Mouse (Mus musculus) megakaryocyte-erythroid progenitor cell, adult 5-6 weeks (primary cell): ENCODE data around the gene Atp6v0e. TPM values are rescaled to one million over a fixed set of nuclear protein-coding genes. Genes with fewer than 3 reads are reported as not detected.

Source experiments
- ATAC-seq: replicated peaks from 2 replicates; pipeline ENCODE4 v1.8.0; 2016; ENCODE audit warnings: mild to moderate bottlenecking, inconsistent platforms; ENCODE audit not compliant: severe bottlenecking, poor library complexity, low FRiP score, low TSS enrichment
- total RNA-seq, 2 experiments: library from RNA; stranded (forward) in 1 of 2; stranded (reverse) in 1 of 2; fragments of 200-1000, 215-1000 nt in 1 of 2; fragments of >200 nt in 1 of 2; fragmentation: Nextera tagmentation in 1 of 2; gene quantifications; 2 replicates each; pipeline ENCODE4 v1.2.3; 2014 to 2017

Gene Atp6v0e
- total RNA-seq (2014; fragmentation: Nextera tagmentation) (212 and 213 TPM in 2 replicates), total RNA-seq (2017) (270 and 362 TPM in 2 replicates)

DNA sequence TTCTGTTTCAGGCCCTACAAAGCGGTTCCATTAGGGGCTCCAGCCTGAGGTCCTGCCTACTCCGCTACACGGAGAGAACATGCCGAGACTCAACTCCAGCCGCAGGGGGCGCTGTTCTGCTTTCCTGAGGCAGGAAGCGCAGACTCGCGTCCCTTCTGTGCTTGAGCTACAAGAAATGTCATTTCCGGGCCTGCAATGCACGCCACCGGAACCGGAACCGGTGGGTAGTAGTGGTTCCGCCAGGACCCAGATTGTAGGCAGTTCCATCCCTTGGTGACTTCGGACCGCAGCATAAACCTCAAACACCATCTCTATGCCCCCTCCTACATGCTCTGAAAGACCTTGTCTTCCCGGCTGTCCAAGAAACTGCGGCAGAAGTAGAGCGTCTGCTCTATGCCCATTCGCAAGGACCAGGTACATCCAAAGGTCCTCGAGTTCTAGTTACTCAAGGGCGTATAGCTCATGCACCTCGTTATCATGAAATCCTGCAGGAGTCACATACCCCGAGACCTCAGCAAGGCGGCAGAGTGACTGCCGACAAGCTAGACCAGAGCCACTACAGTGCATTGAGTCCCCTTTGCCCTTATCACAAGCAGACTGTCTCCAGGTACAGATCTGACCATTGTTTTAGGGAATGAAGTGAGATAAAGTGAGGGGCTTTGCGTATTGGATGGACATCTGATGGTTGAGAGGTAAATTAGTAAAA lies at the start of gene Atp6v0e:
Atp6v0e (plus strand) TSS at position 254 of the 706 bp plus-strand sequence.
- ATAC-seq: peak; percentile 89

DNA sequence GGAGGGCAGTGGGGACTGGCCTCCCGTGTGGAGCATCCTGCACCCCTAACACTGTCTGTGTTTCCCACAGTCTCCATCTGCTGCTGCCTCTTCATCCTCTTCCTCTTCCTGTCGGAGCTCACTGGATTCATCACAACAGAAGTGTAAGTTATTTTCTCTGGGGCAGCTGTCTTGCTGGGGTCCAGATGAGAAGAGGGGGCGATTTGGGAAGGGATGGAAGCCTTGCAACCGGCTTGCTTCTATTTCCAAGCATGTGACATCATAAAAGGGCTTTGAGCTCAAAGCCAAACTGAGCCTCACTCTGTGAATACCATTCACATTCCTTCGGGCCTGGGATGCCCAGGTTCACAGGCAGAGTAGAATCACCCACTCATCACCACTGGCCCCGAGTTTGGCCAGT lies 48.7 kb upstream of the Atp6v0e start:
- no peak for ATAC-seq

DNA sequence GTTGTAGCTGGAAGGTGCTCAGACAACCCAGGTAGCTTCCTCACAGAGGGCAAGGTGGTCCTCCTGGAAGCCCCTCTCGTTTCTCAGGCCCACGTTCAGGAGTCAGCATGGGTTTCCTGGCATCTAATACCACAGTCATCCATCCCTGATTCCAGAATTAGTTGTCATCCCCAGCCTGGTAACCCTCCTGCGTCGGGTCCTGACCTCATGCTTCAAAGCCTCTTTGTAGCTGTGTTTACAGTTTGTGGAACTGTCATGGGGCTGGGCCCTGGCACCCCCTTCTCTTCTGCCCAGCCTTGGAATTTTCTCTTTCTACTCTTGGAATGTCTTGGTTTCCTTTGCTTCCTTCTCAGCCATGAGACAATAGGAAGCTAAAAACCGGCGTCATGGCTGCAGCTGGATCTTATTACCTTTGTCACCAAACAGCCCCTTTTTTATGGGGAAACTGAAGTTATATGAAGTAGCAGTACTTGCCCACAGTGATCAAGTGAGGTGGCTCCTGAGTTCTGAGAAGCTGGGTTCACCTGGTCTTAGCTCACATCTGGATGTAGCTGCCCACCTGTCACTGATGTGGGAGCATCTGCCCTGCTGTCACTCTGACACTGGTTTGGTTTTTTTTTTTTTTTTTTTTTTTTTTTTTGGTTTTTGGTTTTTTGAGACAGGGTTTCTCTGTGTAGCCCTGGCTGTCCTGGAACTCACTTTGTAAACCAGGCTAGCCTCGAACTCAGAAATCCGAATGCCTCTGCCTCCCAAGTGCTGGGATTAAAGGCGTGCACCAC lies 48.1 kb upstream of the Atp6v0e start:
- ATAC-seq: no peak

DNA sequence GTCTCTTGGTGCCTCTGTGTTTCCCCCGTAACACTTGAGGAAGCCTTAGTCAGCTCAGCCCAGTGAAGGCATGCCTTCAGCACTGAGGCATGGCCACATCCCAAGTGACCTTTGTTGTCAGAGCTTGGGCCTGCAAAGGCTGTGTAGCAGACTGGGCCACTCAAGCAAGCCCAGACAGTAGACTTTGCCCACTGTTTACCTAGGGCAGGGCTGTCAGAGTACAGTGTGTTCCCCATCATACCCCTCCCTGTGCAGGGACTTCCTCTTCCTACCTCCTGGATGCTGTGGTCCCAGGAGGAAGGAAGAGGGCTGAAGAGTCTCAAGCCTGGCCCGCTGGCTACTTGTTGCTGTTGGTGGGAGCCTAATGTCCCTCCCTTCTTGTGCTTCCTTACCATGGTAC lies 46.3 kb upstream of the Atp6v0e start:
- ATAC-seq: no peak

DNA sequence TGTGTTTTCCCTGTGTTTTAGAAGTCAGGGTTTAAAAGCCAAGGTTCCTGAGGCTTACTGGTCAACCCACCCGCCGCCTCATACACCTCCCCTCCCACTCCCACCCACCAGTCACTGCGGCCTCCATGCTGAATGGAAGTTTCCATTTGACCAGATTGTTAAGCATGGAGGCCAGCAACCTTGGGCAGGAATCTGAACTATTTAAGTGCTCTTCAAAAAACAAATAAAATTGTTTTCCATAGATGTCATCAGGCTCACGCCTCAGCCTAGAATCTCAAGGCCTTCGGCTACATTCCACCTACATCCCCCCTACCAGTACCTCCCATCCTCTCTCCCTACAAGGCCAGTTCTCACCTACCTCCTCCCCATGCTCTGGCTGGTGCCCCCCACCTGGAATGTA lies 44.5 kb upstream of the Atp6v0e start:
- no peak for ATAC-seq

DNA sequence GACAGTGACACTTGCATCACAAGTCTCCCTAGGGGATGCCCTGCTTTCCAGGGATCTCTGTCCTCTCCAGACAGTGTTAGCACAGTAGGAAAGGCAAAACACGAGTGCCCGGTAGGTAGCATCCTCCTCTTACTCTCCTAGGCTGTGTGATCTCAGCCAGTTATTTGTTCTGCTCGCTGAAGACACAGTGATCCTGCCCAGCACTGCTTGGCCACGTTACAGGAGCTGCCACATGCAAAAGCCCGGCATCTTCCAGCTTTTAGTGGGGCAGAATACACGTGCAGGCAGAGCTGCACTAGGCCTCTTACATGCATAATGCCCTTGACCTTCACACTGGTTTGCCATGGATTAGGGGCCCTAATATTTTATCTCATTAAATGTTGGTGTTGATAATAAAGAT lies 43.5 kb upstream of the Atp6v0e start:
- no peak for ATAC-seq

DNA sequence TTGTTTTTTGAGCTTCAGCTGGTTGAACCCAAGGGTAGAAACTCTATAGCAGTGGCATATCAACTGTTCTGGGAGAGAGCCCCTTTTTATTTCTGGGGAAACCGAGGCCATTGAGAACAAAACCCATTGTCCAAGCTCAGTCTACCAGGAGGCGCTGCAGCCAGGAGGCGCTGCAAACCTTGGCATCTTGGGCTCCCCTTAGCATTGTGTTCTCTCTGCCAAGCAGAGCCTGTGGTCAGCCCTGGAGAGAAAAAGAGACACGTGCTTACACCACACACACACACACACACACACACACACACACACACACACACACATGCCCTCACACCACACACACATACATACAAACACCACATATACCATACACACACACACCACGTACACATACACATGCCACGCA lies 42.7 kb upstream of the Atp6v0e start:
- ATAC-seq: no peak

DNA sequence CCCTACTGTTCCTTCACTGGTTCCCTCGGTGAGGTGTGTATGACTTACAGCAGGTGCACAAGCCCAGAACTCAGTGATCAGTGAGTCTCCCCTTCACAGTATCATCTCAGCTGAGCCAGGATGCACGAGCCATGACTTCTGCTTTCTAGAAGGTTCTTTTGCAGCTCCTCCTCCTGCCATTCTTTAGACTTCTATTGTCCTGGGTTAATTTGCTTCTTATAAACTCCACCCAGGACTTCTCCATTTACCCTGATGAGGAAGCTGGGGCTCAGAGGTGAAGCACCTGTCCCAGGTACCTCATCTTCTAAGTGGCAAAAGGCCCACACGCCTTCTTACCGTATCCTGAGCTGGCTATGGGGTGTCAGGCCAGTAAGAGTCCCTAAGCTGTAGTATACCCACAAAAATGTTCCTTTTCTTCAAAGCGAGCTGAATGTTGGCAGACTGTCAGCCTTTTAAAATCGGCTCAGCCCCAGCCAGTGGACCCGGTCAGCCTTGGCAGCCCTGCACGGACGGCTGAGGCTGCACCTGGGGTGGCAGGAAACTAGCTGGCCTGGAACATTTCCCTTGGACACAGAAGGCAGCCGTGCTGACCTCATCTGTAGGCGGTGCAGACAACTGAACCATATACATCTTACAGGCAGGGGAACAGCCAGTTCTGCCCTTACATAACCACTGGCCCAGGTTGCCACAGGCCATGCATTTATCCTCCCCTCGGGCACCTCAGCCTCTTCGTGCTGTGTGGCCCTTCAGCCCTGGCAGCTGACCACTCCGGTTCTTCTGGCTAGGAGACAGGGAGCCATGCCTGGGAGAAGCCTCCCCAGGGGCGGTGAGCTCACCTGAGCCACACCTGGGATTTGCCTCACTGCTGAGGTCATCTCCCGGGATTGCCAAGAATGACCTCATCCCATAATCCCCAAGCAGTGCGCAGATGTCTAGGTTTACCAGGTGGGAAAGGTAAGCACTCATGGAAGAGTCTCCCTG lies 42.0 kb upstream of the Atp6v0e start:
- ATAC-seq: no peak

DNA sequence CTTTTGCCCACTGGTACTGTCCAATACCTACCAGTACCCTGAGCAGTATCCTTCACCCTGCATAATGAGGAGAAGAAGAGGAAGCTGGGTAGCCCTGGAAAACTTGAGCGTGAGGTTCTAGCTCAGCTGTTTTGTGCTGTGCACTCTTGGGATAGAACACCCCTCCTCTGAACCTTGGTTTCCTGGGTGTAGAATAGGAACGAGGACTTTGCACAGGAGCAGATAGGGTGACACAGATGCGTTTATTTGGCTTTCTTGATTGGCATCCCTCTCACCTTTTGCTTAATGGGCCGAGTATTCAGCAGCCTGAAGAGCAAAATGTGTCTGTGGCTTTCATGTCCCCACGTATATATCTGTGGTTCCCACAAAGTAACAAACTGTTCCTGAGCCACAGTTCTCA lies 41.1 kb upstream of the Atp6v0e start:
- no peak for ATAC-seq

DNA sequence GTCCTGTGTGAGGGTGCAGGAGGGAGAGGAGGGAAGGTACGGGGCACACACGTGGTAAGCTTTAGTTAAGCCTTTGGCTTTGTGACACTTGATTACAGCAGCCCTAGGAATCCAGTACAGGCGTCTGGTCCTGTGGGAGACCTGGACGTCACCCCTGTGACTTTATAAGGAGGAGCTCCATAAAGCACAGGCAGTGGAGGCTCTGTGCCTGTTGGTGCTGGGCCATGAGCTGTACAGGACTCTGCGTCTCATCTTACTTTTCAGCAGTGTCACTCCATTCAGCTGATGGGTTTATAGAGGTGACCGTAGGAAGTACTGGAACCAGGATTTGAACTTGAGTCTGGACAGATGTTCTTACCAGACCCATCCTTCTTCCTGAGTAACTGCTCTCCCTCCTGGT lies 39.0 kb upstream of the Atp6v0e start:
- ATAC-seq: no peak

DNA sequence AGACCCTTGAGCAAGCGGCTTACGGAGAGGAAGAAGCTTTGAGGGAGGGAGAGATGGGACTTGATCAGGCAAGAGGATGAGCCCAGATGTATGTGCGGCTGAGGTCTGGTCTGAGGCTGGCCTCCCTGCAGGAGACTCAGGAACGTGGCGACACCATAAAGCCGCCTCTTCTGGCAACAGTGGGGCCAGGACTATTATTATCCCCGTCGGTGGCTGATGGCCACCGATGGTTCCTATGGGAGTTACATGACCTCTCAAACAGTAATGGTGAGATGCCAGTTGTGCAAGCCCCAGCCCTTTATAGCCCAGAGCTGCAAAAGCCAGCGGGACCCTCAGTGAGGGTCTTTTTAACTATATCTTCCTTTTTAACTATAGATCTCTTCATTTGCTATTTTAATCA lies 38.0 kb upstream of the Atp6v0e start:
- ATAC-seq: no peak

DNA sequence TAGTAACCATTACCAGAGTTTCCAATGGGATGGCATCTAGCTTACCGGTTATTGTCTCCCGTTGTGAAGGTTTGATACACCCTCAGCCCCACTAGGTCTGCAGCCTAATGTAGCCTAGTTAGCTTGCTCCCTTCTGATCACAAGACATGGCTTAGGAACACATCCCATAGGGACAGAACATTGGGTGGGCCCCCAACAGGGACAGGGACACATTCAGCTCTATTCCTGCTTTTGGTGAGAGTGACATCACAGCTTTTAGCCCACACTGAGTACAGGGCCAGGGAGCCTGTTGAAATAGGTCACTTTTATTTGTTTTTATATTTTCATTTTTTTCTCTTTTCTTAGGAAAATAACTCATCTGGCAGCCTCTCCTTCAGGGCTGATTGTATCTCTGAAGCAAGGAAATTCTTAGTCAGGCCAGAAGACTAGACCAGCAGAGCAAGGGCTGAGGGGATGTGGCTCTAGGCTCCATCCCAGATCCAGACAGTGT lies 37.5 kb upstream of the Atp6v0e start:
- ATAC-seq: no peak

DNA sequence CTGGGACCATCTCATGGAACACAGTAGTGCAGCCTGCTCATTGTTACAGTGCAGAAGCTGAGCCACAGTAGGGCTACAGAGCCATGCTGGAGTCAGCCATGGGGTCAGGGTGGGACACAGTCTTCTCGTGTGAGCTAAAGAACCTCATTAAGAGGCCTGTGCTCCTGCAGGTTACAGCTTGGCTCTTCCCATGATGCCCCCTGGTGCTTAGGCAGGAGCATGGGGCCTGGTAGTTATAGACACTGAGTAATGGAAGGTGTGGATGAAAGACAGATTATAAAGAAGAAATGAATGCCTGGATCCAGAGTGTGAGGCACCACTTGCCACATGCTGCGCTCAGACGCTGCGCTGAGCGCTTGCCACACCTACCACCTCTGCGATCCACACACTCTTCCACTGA lies 34.6 kb upstream of the Atp6v0e start:
- ATAC-seq: no peak

DNA sequence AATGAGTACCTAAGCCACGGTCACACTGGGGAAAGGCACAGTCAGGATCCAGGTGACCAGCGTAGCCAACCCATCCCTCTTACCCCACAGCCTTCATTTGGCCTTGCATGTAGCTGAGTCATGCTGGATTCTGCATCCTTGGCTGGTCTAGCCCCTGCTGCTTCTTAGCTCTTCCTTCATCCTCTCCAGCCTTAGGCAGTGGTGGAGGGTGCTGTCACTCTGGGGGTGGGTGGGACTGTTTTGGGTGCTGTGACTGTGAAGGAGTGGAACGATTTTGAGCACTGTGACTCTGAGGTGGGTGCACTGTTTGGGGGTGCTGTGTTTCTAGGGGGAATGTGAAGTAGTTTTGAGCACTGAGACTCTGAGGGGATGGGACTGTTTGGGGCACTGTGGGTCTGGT lies 34.1 kb upstream of the Atp6v0e start:
- ATAC-seq: no peak

DNA sequence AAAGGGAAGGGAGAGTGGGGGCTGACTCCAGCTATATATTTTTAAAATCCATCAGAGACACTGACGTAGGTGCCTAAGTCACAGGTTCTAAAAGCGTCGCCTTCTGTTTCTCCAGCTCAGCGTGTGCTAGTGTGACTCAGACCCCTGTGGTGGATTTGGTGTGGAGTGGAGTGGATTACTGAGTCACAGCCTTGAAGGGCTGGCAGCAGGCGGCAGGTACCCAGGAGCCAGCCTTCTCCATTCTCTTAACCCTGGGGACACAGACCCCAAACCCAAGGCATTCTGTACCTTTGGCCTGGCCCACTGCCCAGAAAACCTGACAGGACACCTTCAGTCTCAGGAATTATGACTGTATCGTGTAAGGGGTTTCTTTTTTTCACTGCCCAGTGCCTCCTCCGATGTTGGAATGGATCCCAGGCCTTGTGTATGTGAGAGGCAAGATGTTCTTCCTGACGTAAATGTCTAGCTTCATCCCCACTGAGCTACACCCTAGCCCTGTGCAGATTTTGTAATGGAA lies 31.2 kb upstream of the Atp6v0e start:
- ATAC-seq: no peak

DNA sequence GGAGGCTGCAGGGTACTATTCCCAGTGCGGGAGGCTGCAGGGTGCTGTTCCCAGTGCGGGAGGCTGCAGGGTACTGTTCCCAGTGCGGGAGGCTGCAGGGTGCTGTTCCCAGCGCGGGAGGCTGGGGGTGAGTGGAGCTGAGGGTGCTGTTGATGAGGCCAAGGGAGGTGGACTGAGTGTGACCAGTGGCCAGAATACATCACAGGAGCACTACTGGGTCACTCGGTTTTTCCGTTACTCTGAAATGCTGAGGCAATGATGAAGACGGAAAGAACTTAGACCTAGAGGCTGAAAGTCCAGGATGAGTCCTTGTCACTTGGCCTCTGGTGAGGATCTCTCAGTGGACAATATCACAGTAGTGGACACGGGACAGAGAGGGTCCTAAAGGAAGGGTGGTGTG lies 29.8 kb upstream of the Atp6v0e start:
- no peak for ATAC-seq

DNA sequence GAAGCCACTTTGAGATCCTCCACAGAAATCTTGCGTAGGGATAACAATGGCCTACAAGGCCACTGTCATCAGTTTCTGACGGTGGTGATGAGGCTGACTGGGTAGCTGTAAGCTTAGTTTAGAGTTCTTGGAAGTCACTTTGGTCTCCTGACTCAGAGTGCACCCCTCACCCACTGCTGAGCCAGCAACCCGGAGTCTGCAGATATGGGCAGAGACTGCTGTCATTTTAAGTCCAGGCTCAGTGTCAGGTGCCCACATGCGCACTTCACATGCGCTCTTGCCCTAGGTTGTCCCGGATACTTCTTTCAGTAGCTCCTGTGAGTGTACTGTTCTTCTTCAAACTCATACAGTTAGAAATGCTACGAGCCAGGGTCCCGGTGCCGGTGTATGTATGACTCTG lies 29.1 kb upstream of the Atp6v0e start:
- ATAC-seq: no peak

DNA sequence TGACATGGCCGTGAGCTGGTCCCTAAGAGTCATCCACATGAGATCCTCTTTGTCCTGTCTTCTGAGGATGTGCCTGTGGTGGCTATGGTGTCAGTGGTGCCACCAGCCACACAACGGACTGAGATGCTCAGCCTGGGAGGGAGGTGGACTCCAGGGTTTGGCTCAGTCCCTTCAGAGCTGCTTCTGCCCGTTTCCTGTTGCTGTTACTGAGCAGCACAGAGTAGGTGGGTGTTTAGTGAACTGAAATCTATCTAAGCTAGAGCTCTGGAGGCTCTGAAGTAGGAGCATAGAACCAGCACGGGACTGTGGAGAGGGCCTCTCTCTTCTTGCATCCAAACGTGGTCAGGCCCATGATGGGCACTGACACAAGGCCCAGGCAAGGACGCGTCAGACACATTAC lies 28.5 kb upstream of the Atp6v0e start:
- no peak for ATAC-seq

DNA sequence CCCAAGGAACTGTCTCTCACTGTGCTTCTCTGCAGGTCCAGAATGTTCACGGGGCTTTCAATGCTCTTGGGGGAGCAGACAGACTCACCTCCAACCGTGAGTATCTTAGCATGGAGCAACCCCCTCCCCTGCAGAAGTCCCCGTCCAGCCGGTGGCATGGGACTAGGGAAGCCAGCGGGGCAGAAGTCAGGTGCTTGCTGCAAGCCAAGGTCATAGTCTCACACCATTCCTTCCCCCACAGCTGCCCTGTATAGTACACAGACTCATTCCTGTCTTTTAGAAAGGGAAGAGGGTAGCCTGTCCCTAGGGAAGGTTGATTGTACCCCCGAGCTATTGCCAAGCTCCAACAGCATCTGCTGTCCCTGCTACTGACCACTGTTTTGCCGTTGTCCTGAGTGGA lies 27.1 kb upstream of the Atp6v0e start:
- no peak for ATAC-seq

DNA sequence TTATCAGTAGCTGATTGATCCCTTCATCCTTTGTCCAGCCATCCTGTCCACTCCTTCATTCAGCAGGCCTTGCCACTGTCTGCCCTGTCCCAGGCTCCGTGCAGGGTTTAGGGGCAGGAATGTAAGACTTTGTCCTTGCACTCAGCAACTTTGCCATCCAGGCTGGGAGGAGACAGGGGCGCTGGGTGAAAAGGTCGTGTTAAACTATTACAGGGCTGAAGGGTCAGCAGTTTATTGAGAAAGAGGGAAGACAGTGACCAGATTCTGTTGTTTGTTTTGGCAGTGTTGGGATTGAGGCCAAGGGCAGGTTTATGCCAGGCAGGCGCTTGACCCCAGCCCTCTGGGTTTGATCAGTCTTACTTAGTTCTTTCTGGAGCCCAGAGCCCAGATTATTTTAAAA lies 25.2 kb upstream of the Atp6v0e start:
- no peak for ATAC-seq
